Mouse (Mus musculus): ENCODE measurements around the gene Vps50. TPM values are rescaled to one million over a fixed set of nuclear protein-coding genes. Genes with fewer than 3 reads are reported as not detected.

Vps50 gene
- polyA plus RNA-seq, 1 experiment from 2014 or later, result 11.5 TPM

Other genes starting within 250 kb of the Vps50 start
- 2.1 and 3.4 TPM in 2 replicates for gene Samd9l, start 98.8 kb upstream of the Vps50 start, polyA plus RNA-seq (2015; fragmentation: Nextera tagmentation; extraction: Ambion mirVana)
- gene Hepacam2, start 84 bp upstream of the Vps50 start, polyA plus RNA-seq (2015; fragmentation: Nextera tagmentation; extraction: Ambion mirVana), result 0.05 TPM in 1 of 2 replicates, not detected in the other